Mouse (Mus musculus) C2C12 (cell line): ENCODE results near the gene Rps6kc1.

ENCODE experiments used
- CTCF ChIP-seq: IDR thresholded peaks from one replicate; pipeline ENCODE4 v1.5.1; 2011; ENCODE audit not compliant: control insufficient read depth, insufficient read depth, insufficient read length
- MAX ChIP-seq: IDR thresholded peaks from one replicate; pipeline ENCODE4 v1.6.1; 2011; ENCODE audit warnings: mild to moderate bottlenecking, control low read depth
- MYOD1 ChIP-seq: IDR thresholded peaks from one replicate; pipeline ENCODE4 v1.6.1; 2011; ENCODE audit warnings: low read depth; ENCODE audit not compliant: control insufficient read depth, insufficient read length
- USF1 ChIP-seq: IDR thresholded peaks from one replicate; pipeline ENCODE4 v1.6.1; 2011; ENCODE audit warnings: low read depth, mild to moderate bottlenecking, control low read depth, moderate library complexity

DNA sequence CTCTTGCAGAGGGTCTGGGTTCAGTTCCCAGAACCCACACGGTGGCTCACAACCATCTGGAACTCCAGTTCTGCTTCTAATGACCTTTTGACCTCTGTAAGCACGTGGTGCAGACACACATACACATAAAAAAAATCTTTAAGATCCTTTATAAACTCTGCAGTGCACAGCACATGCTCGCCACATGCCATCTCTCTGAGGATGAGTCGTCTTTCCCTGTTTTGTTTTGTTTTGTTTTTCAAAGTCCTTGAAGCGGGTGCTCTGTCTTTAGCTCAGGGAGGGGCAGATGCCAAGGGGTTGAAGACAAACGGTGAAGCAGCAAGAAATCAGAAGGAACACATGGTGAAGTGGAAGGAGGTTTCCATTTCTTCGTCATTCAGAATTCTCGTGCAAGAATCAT is 143.9 kb downstream of the Rps6kc1 start:
- no peak for TF ChIP-seq CTCF
- no peak for TF ChIP-seq USF1
- TF ChIP-seq MYOD1 = no peak
- TF ChIP-seq MAX = no peak
